Mouse (Mus musculus): Measurements from ENCODE around the gene Emg1. TPM values are rescaled to one million over a fixed set of nuclear protein-coding genes. Genes with fewer than 3 reads are reported as not detected.

The Emg1 gene
- polyA plus RNA-seq, 1 experiment from 2014 or later, result 110 TPM

- Histone ChIP-seq H3K9me3 (no peaks in the 10 kb centered on the region), H3K27ac (replicated peaks) (peak overlapping the region; percentile 75), H3K27me3 (no peaks in the 10 kb centered on the region), H3K4me1 (replicated peaks) (peaks cover 17% of the 10 kb centered on the region), H3K9ac (peak overlapping the region; percentile 72), H3K4me2 (peak overlapping the region; percentile 65), H3K4me3 (peak overlapping the region; percentile 58), H3K36me3 (0 out of 2 replicates have a peak, but pooled peaks cover 3% of the 10 kb centered on the region)
- ATAC-seq (ENCODE audit: low read depth), result no peak
- 17% methylated on average over 13 of the region's 13 CpGs for WGBS
These were observed 48.6 kb downstream of the Emg1 start for GRCm38 (mm10) chr6:124663424-124663795.

- H3K36me3 ChIP-seq, result 0 out of 2 replicates have a peak, but pooled peaks cover 3% of the 10 kb centered on the region
- WGBS, result under 1% methylated on average over 72 of the region's 87 CpGs
- H3K4me1 ChIP-seq (replicated peaks), result peaks cover 17% of the 10 kb centered on the region
- peak within 1 kb of the TSS; percentile 65 for H3K4me2 ChIP-seq
- peak within 1 kb of the TSS; percentile 75 for H3K27ac ChIP-seq (replicated peaks)
- no peaks in the 10 kb centered on the region for H3K27me3 ChIP-seq
- no peaks in the 10 kb centered on the region for H3K9me3 ChIP-seq
- ATAC-seq (ENCODE audit: low read depth), result peak; percentile 98
- H3K4me3 ChIP-seq, result peak within 1 kb of the TSS; percentile 58
- H3K9ac ChIP-seq, result peak within 1 kb of the TSS; percentile 72
These were observed 49.2 kb downstream of the Emg1 start, which contains the start of gene Lpcat3 for GRCm38 (mm10) chr6:124662477-124663423. Gene Lpcat3, plus strand, starts transcription at chr6:124663027.

- Histone ChIP-seq H3K4me3 (peak overlapping the region; percentile 58), H3K9me3 (no peaks in the 10 kb centered on the region), H3K36me3 (0 out of 2 replicates have a peak, but pooled peaks cover 3% of the 10 kb centered on the region), H3K4me2 (peak overlapping the region; percentile 65), H3K27ac (replicated peaks) (peak overlapping the region; percentile 75), H3K27me3 (no peaks in the 10 kb centered on the region), H3K4me1 (replicated peaks) (peaks cover 17% of the 10 kb centered on the region), H3K9ac (peak overlapping the region; percentile 72)
- no peak for ATAC-seq (ENCODE audit: low read depth)
- WGBS, result 26% methylated on average over 6 of the region's 6 CpGs
These were observed 50.0 kb downstream of the Emg1 start for GRCm38 (mm10) chr6:124661995-124662394.

- no peak overlapping the region for H3K27ac ChIP-seq (replicated peaks)
- no peak for ATAC-seq (ENCODE audit: low read depth)
- H3K9me3 ChIP-seq, result no peaks in the 10 kb centered on the region
- no peak overlapping the region for H3K9ac ChIP-seq
- H3K4me2 ChIP-seq, result no peak overlapping the region
- no peaks in the 10 kb centered on the region for H3K27me3 ChIP-seq
- peaks cover 17% of the 10 kb centered on the region for H3K4me1 ChIP-seq (replicated peaks)
- 95% methylated on average over 4 of the region's 4 CpGs for WGBS
- H3K36me3 ChIP-seq, result 0 out of 2 replicates have a peak, but pooled peaks cover 3% of the 10 kb centered on the region
- H3K4me3 ChIP-seq, result no peak overlapping the region
These were observed 50.7 kb downstream of the Emg1 start for GRCm38 (mm10) chr6:124661156-124661806.

GRCm38 (mm10) chr6:124658067-124658466 is 53.9 kb downstream of the Emg1 start:
- Histone ChIP-seq H3K9ac (no peak overlapping the region), H3K9me3 (peaks cover 7% of the 10 kb centered on the region; the same call in 1 of the 2 replicates), H3K27ac (replicated peaks) (no peak overlapping the region), H3K4me2 (no peak overlapping the region), H3K27me3 (no peaks in the 10 kb centered on the region), H3K36me3 (no peaks in the 10 kb centered on the region), H3K4me3 (no peak overlapping the region), H3K4me1 (replicated peaks) (peaks cover 6% of the 10 kb centered on the region; the same call in 1 of the 2 replicates)
- ATAC-seq (ENCODE audit: low read depth), result no peak
- no CpG with 5 or more reads among the region's 2 CpGs for WGBS

GRCm38 (mm10) chr6:124655893-124656292 is 56.1 kb downstream of the Emg1 start:
- no peak overlapping the region for H3K4me3 ChIP-seq
- no peak overlapping the region for H3K9ac ChIP-seq
- ATAC-seq (ENCODE audit: low read depth), result no peak
- WGBS, result 74% methylated on average over 6 of the region's 6 CpGs
- H3K9me3 ChIP-seq, result peaks cover 9% of the 10 kb centered on the region; the same call in 1 of the 2 replicates
- H3K27me3 ChIP-seq, result no peaks in the 10 kb centered on the region
- no peaks in the 10 kb centered on the region for H3K4me1 ChIP-seq (replicated peaks)
- no peak overlapping the region for H3K27ac ChIP-seq (replicated peaks)
- no peak overlapping the region for H3K4me2 ChIP-seq
- no peaks in the 10 kb centered on the region for H3K36me3 ChIP-seq

MicroRNAs within 50 kb of the gene (microRNA counts, 519-probe panel; counts per million panel counts)
- microRNA mmu-miR-141 (not detected), microRNA mmu-miR-200c (not detected)

Small RNA genes lying within 50 kb of the gene (microRNA-seq; reads per million reads assigned to microRNA genes)
- gene Mir141, result 4.7 reads per million, percentile 19 among the genes with 10 or more reads in this experiment
- 30.7 reads per million, percentile 39 among the genes with 10 or more reads in this experiment for gene Mir200c

Other genes with a start within 250 kb of the Emg1 start
- gene Clstn3, start 247.4 kb downstream of the Emg1 start, polyA plus RNA-seq (2015; fragmentation: Nextera tagmentation; extraction: Ambion mirVana), result 69.8 and 75.1 TPM in 2 replicates
- gene C1rl, start 219.1 kb downstream of the Emg1 start, polyA plus RNA-seq (2015; fragmentation: Nextera tagmentation; extraction: Ambion mirVana), result 0.22 and 0.54 TPM in 2 replicates
- 0.12 and 0.14 TPM in 2 replicates for gene C1ra, start 199.8 kb downstream of the Emg1 start, polyA plus RNA-seq (2015; fragmentation: Nextera tagmentation; extraction: Ambion mirVana)
- 0.30 and 0.39 TPM in 2 replicates for gene C1s1, start 169.8 kb downstream of the Emg1 start, polyA plus RNA-seq (2015; fragmentation: Nextera tagmentation; extraction: Ambion mirVana)
- not detected in 2 replicates for gene C1rb, start 141.9 kb downstream of the Emg1 start, polyA plus RNA-seq (2015; fragmentation: Nextera tagmentation; extraction: Ambion mirVana)
- 0.12 TPM in 1 of 2 replicates, not detected in the other for gene C1s2, start 76.1 kb downstream of the Emg1 start, polyA plus RNA-seq (2015; fragmentation: Nextera tagmentation; extraction: Ambion mirVana)
- gene Lpcat3, start 49.2 kb downstream of the Emg1 start, polyA plus RNA-seq (2015; fragmentation: Nextera tagmentation; extraction: Ambion mirVana), result 43.2 and 43.7 TPM in 2 replicates
- gene Phb2, start 158 bp upstream of the Emg1 start, polyA plus RNA-seq (2015; fragmentation: Nextera tagmentation; extraction: Ambion mirVana), result 259 and 270 TPM in 2 replicates
- 6.0 and 7.9 TPM in 2 replicates for gene Ptpn6, start 26.5 kb upstream of the Emg1 start, polyA plus RNA-seq (2015; fragmentation: Nextera tagmentation; extraction: Ambion mirVana)
- 687 and 693 TPM in 2 replicates for gene Grcc10, start 29.2 kb upstream of the Emg1 start, polyA plus RNA-seq (2015; fragmentation: Nextera tagmentation; extraction: Ambion mirVana)
- not detected in 2 replicates for gene Gm45234, start 43.8 kb upstream of the Emg1 start, polyA plus RNA-seq (2015; fragmentation: Nextera tagmentation; extraction: Ambion mirVana)
- 21.0 and 23.1 TPM in 2 replicates for gene Atn1, start 44.3 kb upstream of the Emg1 start, polyA plus RNA-seq (2015; fragmentation: Nextera tagmentation; extraction: Ambion mirVana)
- gene Eno2, start 57.5 kb upstream of the Emg1 start, polyA plus RNA-seq (2015; fragmentation: Nextera tagmentation; extraction: Ambion mirVana), result 67.2 and 69.8 TPM in 2 replicates
- 0.57 and 2.1 TPM in 2 replicates for gene Lrrc23, start 67.5 kb upstream of the Emg1 start, polyA plus RNA-seq (2015; fragmentation: Nextera tagmentation; extraction: Ambion mirVana)
- gene Spsb2, start 96.5 kb upstream of the Emg1 start, polyA plus RNA-seq (2015; fragmentation: Nextera tagmentation; extraction: Ambion mirVana), result 4.7 and 8.5 TPM in 2 replicates
- gene Tpi1, start 102.1 kb upstream of the Emg1 start, polyA plus RNA-seq (2015; fragmentation: Nextera tagmentation; extraction: Ambion mirVana), result 385 and 391 TPM in 2 replicates
- 176 and 178 TPM in 2 replicates for gene Usp5, start 117.3 kb upstream of the Emg1 start, polyA plus RNA-seq (2015; fragmentation: Nextera tagmentation; extraction: Ambion mirVana)
- gene Cdca3, start 117.4 kb upstream of the Emg1 start, polyA plus RNA-seq (2015; fragmentation: Nextera tagmentation; extraction: Ambion mirVana), result 26.6 and 33.2 TPM in 2 replicates
- gene Gnb3, start 128.1 kb upstream of the Emg1 start, polyA plus RNA-seq (2015; fragmentation: Nextera tagmentation; extraction: Ambion mirVana), result 0.44 and 0.93 TPM in 2 replicates
- 20.5 and 20.6 TPM in 2 replicates for gene P3h3, start 145.6 kb upstream of the Emg1 start, polyA plus RNA-seq (2015; fragmentation: Nextera tagmentation; extraction: Ambion mirVana)
- gene Gpr162, start 151.8 kb upstream of the Emg1 start, polyA plus RNA-seq (2015; fragmentation: Nextera tagmentation; extraction: Ambion mirVana), result 21.2 and 22.4 TPM in 2 replicates
- 0.21 TPM in 1 of 2 replicates, not detected in the other for gene Cd4, start 176.0 kb upstream of the Emg1 start, polyA plus RNA-seq (2015; fragmentation: Nextera tagmentation; extraction: Ambion mirVana)
- 2.2 and 3.2 TPM in 2 replicates for gene Lag3, start 199.5 kb upstream of the Emg1 start, polyA plus RNA-seq (2015; fragmentation: Nextera tagmentation; extraction: Ambion mirVana)
- gene Ptms, start 207.9 kb upstream of the Emg1 start, polyA plus RNA-seq (2015; fragmentation: Nextera tagmentation; extraction: Ambion mirVana), result 797 TPM in 2 replicates
- gene Mlf2, start 219.2 kb upstream of the Emg1 start, polyA plus RNA-seq (2015; fragmentation: Nextera tagmentation; extraction: Ambion mirVana), result 535 and 552 TPM in 2 replicates

Data from neural tube, embryonic 13.5 days (tissue).